Mouse (Mus musculus) spleen, adult 2 months (tissue): ENCODE measurements around the gene Gm20547.

ENCODE experiments used
- CTCF ChIP-seq: fragments of 200-500 bp; IDR thresholded peaks from 2 replicates; pipeline ENCODE4 v1.5.1; 2011; ENCODE audit warnings: mild to moderate bottlenecking, inconsistent platforms; ENCODE audit not compliant: insufficient read depth, insufficient read length, insufficient replicate concordance; ENCODE audit errors: extremely low read depth
- POLR2A ChIP-seq: fragments of 200-500 bp; IDR thresholded peaks from 2 replicates; pipeline ENCODE4 v1.6.1; 2011; ENCODE audit warnings: low read depth, low read length, inconsistent platforms

DNA sequence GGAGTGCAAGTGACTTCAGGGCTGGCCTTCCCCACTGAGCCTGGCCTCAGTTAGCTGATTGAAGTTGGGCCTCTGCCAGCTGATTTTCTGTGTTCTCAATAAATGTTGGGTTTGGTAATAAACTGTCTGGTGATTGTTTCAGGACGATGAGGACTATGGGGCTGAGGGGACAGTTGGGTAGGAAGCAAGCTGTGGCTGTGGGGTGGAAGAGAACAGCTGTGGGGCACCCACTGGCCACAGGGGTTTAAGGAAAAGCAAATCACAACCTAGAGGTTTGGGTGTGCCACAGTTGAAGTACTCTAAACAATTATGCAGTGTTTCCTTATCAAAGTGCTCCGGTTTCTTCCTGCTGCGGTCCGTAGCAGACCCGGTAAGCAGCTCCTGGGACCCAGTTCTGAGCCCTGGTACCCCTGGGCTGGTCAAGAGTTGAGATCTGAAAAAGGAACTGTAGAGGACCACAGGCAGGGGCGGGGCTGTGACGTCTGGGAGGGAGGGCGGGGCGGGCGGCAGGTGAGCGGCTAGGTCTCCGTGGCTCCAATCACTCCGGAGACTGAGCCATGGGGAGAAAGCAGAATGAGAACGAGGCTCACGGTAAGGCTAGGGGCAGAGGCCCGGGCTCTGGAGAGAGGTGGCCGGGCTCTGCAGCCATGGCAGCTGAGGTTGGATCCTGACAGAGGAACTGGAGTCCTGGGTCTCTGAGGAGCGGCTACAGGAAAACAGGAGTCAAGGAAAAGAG is 32.3 kb upstream of the Gm20547 start, which contains the start of gene Slc44a4:
- TF ChIP-seq CTCF: no peak
- TF ChIP-seq POLR2A: no peak
